Mouse (Mus musculus) kidney, embryonic 15.5 days (tissue): ENCODE data around the gene Hmga1. TPM values are rescaled to one million over a fixed set of nuclear protein-coding genes. Genes with fewer than 3 reads are reported as not detected.

Experiments
- ATAC-seq: fragments of 200-750 bp; cut with Nextera tagmentation; replicated peaks from 2 replicates; pipeline ENCODE4 v1.8.0; 2017; ENCODE audit warnings: moderate TSS enrichment; ENCODE audit not compliant: low FRiP score
- H3K27ac ChIP-seq: fragments of 300-500 bp; sonication (generic); 2 replicates; pipeline ENCODE4 v1.5.1; 2015; ENCODE audit warnings: mild to moderate bottlenecking, inconsistent platforms
- H3K27me3 ChIP-seq: fragments of 300-500 bp; sonication (generic); 2 replicates; pipeline ENCODE4 v1.6.1; 2015; ENCODE audit warnings: inconsistent platforms
- H3K36me3 ChIP-seq: fragments of 300-500 bp; sonication (generic); 2 replicates; pipeline ENCODE4 v1.6.1; 2015; ENCODE audit warnings: inconsistent platforms
- H3K4me1 ChIP-seq: fragments of 300-500 bp; sonication (generic); 2 replicates; pipeline ENCODE4 v1.6.1; 2015; ENCODE audit warnings: inconsistent platforms
- H3K4me2 ChIP-seq: fragments of 300-500 bp; sonication (generic); 2 replicates; pipeline ENCODE4 v1.6.1; 2015; ENCODE audit warnings: moderate library complexity, mild to moderate bottlenecking, inconsistent platforms
- H3K4me3 ChIP-seq: fragments of 300-500 bp; sonication (generic); replicated peaks from 2 replicates; pipeline ENCODE4 v1.5.1; 2015; ENCODE audit warnings: mild to moderate bottlenecking, inconsistent platforms
- H3K9ac ChIP-seq: fragments of 300-500 bp; sonication (generic); 2 replicates; pipeline ENCODE4 v1.6.1; 2015; ENCODE audit warnings: mild to moderate bottlenecking, inconsistent platforms
- H3K9me3 ChIP-seq: fragments of 300-500 bp; sonication (generic); replicated peaks from 2 replicates; pipeline ENCODE4 v1.6.1; 2016; ENCODE audit warnings: inconsistent platforms
- WGBS: fragments of 180-500 bp; shearing (Covaris S2); methylation state at CpG from one replicate; pipeline ENCODE4 v1.1.7; 2015; ENCODE audit warnings: mixed read lengths; 5-methylcytosine and 5-hydroxymethylcytosine counted together
- polyA plus RNA-seq: library from polyadenylated mRNA; unstranded; fragments of >200 nt; fragmentation: Nextera tagmentation; extraction: Ambion mirVana; gene quantifications from 2 replicates; pipeline ENCODE4 v1.2.1, GENCODE M21; 2015

Hmga1 gene
- 250 and 269 TPM in 2 replicates for polyA plus RNA-seq

DNA sequence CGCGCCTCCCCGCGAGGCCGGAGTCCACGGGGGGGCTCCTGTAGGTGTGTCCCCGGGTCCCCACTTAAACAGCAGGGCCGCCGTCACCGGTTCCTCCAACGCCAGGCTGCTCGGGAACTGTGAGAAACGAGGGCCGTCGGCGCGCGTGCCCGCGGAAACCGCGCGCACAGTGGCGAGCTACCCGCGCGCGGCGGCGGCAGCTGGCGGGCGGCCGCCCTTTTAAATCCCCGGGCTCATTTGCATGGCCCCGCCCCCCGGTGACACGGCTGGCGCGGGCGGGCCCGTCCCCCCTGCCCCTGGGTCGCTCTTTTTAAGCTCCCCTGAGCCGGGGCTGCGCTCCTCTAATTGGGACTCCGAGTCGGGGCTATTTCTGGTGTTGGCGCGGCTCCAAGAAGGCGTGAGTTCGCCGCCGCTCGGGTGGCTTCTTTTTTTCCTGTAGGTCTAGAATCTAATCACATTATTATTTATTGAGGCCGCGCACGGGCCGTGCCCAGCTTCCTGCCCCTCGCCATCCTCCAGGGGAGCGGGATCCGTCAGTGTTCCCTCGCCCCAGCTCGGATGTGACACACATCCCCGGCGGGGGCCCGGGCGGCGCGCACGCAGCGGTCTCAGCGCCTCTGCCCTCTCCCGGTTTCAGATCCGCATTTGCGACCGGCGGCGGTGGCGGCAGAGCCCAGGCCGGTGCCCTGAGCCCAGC is at the start of gene Hmga1:
Gene Hmga1 (plus strand): TSS at position 183 of the 697 bp plus-strand sequence.
- Histone ChIP-seq H3K4me3 (peak within 1 kb of the TSS; percentile 86), H3K36me3 (peaks cover 14% of the 10 kb centered on the region)

DNA sequence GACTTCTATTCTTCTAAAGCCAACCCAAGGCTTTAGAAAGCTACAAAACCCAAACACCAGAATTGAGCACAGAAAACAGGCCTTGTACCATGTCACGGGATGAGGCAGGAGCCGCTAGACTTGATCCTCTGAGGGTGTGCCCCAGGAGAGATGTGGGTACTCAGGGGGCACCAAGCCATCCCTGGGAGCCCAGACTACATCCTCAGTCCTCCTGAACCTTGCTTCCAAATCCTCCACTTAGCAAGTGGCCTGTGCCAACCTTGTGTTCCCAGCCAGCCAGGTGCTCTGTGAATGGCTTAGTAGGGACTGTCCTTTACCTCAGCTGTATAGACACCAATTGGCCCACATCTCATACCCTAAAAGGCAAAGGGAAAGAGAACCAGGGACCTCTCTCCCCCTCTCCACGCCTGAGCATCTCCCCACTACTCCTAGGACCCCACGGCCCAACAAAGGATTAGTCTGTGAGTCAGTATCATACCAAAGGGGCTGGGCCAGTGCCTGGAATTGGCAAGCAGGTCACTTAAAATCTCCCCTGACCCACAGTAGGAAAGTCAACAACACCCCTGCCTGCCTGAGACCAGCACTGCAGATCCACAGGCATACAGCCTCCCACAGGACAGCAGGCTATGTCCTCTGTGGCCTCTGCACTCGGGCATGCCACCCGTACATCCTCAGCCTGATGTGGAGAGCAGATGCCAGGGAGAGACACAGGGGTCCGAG is 49.3 kb upstream of the Hmga1 start:
- 84% methylated on average over 7 of the region's 7 CpGs for WGBS
- Histone ChIP-seq H3K4me2 (no peak overlapping the region), H3K27ac (no peak overlapping the region), H3K27me3 (peaks cover 79% of the 10 kb centered on the region), H3K4me1 (peaks cover 61% of the 10 kb centered on the region), H3K9ac (no peak overlapping the region), H3K36me3 (no peaks in the 10 kb centered on the region), H3K9me3 (no peaks in the 10 kb centered on the region), H3K4me3 (no peak overlapping the region)
- no peak for ATAC-seq

More for the DNA sequence above, at the start of gene Hmga1:
- H3K4me2 ChIP-seq = peak within 1 kb of the TSS; percentile 90
- H3K27ac ChIP-seq = peak within 1 kb of the TSS; percentile 98
- WGBS = under 1% methylated on average over 79 of the region's 79 CpGs
- H3K27me3 ChIP-seq = no peaks in the 10 kb centered on the region
- H3K9ac ChIP-seq = peak within 1 kb of the TSS; percentile 90
- peak; percentile 73 for ATAC-seq
- peaks cover 48% of the 10 kb centered on the region for H3K4me1 ChIP-seq
- H3K9me3 ChIP-seq = no peaks in the 10 kb centered on the region

DNA sequence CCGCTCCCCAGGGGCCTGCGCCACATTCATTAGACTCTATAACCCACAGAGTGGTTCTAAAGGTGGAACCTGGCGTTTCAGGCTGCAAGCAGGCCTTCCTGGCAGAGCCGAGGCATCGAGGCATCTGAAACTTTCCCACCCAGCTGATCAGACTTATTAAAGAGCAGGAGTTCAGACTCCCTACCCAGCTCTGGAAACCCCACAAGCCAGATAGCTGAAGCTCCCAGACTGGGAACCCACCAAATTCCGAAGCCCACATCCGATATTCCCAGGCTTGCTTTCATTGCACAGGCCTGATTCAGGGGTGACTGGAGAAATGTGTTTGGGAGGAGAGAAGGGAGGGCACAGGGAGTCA is 48.7 kb upstream of the Hmga1 start:
- Histone ChIP-seq H3K4me1 (peaks cover 61% of the 10 kb centered on the region), H3K4me2 (no peak overlapping the region), H3K27me3 (peaks cover 81% of the 10 kb centered on the region), H3K4me3 (no peak overlapping the region), H3K9me3 (no peaks in the 10 kb centered on the region), H3K36me3 (no peaks in the 10 kb centered on the region), H3K27ac (no peak overlapping the region), H3K9ac (no peak overlapping the region)
- 78% methylated on average over 7 of the region's 7 CpGs for WGBS
- no peak for ATAC-seq

- peaks cover 81% of the 10 kb centered on the region for H3K27me3 ChIP-seq
- ATAC-seq = no peak
- H3K9ac ChIP-seq = no peak overlapping the region
Observed at GRCm38 (mm10) chr17:27508002-27508401, 48.3 kb upstream of the Hmga1 start.

GRCm38 (mm10) chr17:27508513-27508912 is 47.8 kb upstream of the Hmga1 start:
- H3K4me1 ChIP-seq = peaks cover 63% of the 10 kb centered on the region
- H3K4me2 ChIP-seq = no peak overlapping the region
- 39% methylated on average over 5 of the region's 5 CpGs for WGBS
- no peak overlapping the region for H3K9ac ChIP-seq
- H3K4me3 ChIP-seq = no peak overlapping the region
- no peaks in the 10 kb centered on the region for H3K36me3 ChIP-seq
- ATAC-seq = no peak
- H3K27ac ChIP-seq = no peak overlapping the region
- H3K9me3 ChIP-seq = no peaks in the 10 kb centered on the region
- peaks cover 83% of the 10 kb centered on the region for H3K27me3 ChIP-seq

More at GRCm38 (mm10) chr17:27508002-27508401, 48.3 kb upstream of the Hmga1 start:
- Histone ChIP-seq H3K27ac (no peak overlapping the region), H3K4me2 (no peak overlapping the region), H3K4me1 (peaks cover 61% of the 10 kb centered on the region), H3K4me3 (no peak overlapping the region), H3K9me3 (no peaks in the 10 kb centered on the region), H3K36me3 (no peaks in the 10 kb centered on the region)
- 40% methylated on average over 12 of the region's 12 CpGs for WGBS

GRCm38 (mm10) chr17:27509056-27509455 is 47.2 kb upstream of the Hmga1 start:
- no peak overlapping the region for H3K9ac ChIP-seq
- no peaks in the 10 kb centered on the region for H3K9me3 ChIP-seq
- no peak overlapping the region for H3K27ac ChIP-seq
- H3K36me3 ChIP-seq = no peaks in the 10 kb centered on the region
- ATAC-seq = no peak
- H3K4me2 ChIP-seq = no peak overlapping the region
- H3K4me3 ChIP-seq = no peak overlapping the region
- peaks cover 87% of the 10 kb centered on the region for H3K27me3 ChIP-seq
- 83% methylated on average over 5 of the region's 5 CpGs for WGBS
- peaks cover 68% of the 10 kb centered on the region for H3K4me1 ChIP-seq

DNA sequence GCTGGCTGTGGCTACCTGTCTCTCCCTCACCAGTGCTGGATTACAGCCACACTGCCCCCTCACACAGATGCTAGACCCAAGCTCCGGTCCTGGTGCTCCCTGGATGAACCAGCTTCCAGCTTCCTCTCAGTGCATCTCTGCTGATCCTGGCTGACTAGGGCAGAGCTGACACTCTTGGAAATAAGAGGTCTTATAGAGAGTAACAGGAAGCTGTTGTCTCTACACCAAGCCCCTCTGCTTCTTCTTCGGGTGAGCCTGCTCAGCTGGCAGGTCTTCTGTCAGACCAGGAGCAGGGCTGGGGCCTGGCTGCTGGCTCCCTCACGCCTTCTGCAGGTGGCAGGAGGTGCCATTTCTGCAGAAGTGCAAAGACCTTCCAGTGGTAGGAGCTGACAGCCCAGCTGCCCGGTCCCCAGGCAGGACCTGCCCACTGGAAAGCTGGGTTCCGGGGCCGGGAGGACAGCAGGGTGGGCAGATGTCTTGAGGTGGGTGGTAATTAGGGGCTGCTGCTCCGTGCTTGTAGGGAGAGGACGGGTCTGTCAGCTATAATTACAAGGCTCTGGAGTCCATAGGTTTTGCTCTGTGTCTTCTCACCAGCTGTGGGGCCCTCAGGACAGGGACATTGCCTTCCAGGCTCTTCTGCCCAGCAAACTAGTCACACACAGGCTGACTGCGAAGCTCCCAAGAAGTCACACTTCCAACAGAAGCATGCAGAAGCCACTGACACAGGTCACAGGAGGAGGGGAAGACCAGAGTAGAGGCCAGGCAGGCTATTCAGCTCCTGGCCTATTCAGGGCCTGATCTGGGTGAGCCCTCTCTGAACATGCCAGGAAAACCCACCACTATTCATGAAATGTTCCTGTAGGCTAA is 45.8 kb upstream of the Hmga1 start:
- Histone ChIP-seq H3K4me2 (no peak overlapping the region), H3K27ac (no peak overlapping the region), H3K27me3 (peaks cover 91% of the 10 kb centered on the region), H3K9ac (no peak overlapping the region), H3K36me3 (no peaks in the 10 kb centered on the region), H3K9me3 (no peaks in the 10 kb centered on the region), H3K4me1 (peaks cover 55% of the 10 kb centered on the region), H3K4me3 (no peak overlapping the region)
- ATAC-seq = no peak
- WGBS = 66% methylated on average over 9 of the region's 9 CpGs

- ATAC-seq = no peak
- Histone ChIP-seq H3K36me3 (no peaks in the 10 kb centered on the region), H3K27me3 (peaks cover 94% of the 10 kb centered on the region), H3K4me2 (no peak overlapping the region), H3K4me1 (peaks cover 47% of the 10 kb centered on the region), H3K27ac (no peak overlapping the region), H3K4me3 (no peak overlapping the region), H3K9me3 (no peaks in the 10 kb centered on the region), H3K9ac (no peak overlapping the region)
- 95% methylated on average over 7 of the region's 7 CpGs for WGBS
Observed at GRCm38 (mm10) chr17:27511125-27511735, 45.1 kb upstream of the Hmga1 start.

GRCm38 (mm10) chr17:27511865-27512618 is 44.3 kb upstream of the Hmga1 start:
- Histone ChIP-seq H3K27ac (no peak overlapping the region), H3K4me2 (peak overlapping the region; percentile 100), H3K4me3 (peak overlapping the region; percentile 60), H3K36me3 (no peaks in the 10 kb centered on the region), H3K9me3 (no peaks in the 10 kb centered on the region), H3K9ac (peak overlapping the region; percentile 47), H3K27me3 (peaks cover 93% of the 10 kb centered on the region), H3K4me1 (peaks cover 39% of the 10 kb centered on the region)
- ATAC-seq = 0 out of 2 replicates have a peak, but pooled peaks have one; percentile 5
- 2% methylated on average over 61 of the region's 64 CpGs for WGBS

DNA sequence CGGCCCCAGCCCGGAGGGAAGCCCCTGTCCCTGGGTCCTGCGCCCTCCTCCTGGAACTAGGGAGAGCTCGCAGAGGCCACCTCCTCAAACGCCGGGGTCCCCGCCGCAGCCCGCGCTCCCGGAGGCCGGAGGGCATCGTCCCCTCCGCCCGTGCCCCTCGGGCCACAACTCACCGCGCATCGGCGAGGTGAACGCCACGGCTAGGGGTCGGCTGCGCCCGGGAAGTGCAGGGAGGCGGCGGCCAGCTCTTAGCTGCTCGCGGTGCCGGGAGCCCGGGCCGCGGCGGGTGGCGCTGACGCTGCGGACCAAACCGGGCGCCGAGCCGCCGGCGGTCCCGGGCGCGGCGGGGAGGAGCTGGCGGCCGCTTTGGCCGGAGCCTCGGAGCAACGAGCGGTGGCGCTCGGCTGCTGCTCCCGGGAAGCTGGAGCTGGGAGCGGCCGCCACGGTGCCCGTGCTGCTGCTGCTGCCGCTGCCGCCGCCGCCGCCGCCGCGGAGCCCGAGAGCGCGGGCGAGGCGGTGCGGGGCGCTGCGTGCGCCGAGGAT is 43.6 kb upstream of the Hmga1 start:
- Histone ChIP-seq H3K27me3 (peaks cover 94% of the 10 kb centered on the region), H3K27ac (no peak overlapping the region), H3K9ac (peak overlapping the region; percentile 47), H3K4me3 (peak overlapping the region; percentile 60), H3K4me2 (peak overlapping the region; percentile 100), H3K9me3 (no peaks in the 10 kb centered on the region), H3K36me3 (no peaks in the 10 kb centered on the region), H3K4me1 (peaks cover 37% of the 10 kb centered on the region)
- 0 out of 2 replicates have a peak, but pooled peaks have one; percentile 27 for ATAC-seq
- WGBS = under 1% methylated on average over 58 of the region's 78 CpGs
